ENCODE assay signal across 31 mouse cellular contexts in the genomic region with DNA sequence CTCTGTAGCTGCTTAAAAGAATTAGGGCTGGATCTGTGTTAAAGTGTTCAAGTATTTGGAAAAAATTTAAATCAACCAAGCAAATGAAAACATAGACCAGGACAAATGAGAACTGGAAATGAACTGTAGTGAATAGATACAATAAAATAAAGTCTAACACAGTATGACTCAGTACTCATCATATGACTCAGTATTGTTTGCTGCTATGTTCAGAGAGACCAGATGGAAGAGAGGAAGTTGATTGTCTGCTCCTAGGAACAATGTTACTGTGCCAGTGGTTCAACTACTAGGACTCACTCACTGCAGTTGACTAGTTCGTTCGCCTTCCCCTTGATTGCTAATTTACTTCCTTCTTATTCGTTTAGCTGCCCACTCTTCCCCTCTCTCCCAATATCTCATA.
DNase-seq lines count a peak whose midpoint lies in the region; ATAC-seq and TF ChIP-seq lines count a peak whose summit lies in the region.
"Had no signal": no experiment of that assay in that cellular context is flagged by ENCODE, and none has a peak within 500 bp of the region (broad histone marks: within the 10 kb centered on the region; RNA-seq: fewer than 3 reads in every experiment).

No protein-coding gene starts in this region.

- H3K36me3 ChIP-seq in G1E (replicated peaks) = no peaks in the 10 kb centered on the region
- H3K36me3 ChIP-seq: forebrain, embryonic 10.5 days; hindbrain, embryonic 10.5 days; liver, embryonic 12.5 days; stomach, embryonic 15.5 days had no signal

- no peak for TF ChIP-seq POLR2A in embryonic fibroblast, embryonic 13.5 days (IDR thresholded peaks at IDR 0.05; ENCODE audit: low read depth, low read length)

- no peaks in the 10 kb centered on the region for H3K4me1 ChIP-seq in G1E (ENCODE audit: insufficient read depth, low read depth, low read length)
- no peaks in the 10 kb centered on the region for H3K4me1 ChIP-seq in embryonic fibroblast, embryonic 13.5 days (ENCODE audit: control insufficient read depth, insufficient read depth, low read length)
- H3K4me1 ChIP-seq: embryonic facial prominence, embryonic 12.5 days; forebrain, embryonic 10.5 days; forebrain, embryonic 15.5 days; hindbrain, embryonic 10.5 days; hindbrain, embryonic 15.5 days; kidney, embryonic 15.5 days; limb, embryonic 12.5 days; liver, embryonic 12.5 days; stomach, embryonic 15.5 days had no signal

- no peaks in the 10 kb centered on the region for H3K9me3 ChIP-seq in G1E (replicated peaks)
- H3K9me3 ChIP-seq: embryonic facial prominence, embryonic 12.5 days; forebrain, embryonic 10.5 days; forebrain, embryonic 15.5 days; hindbrain, embryonic 10.5 days; hindbrain, embryonic 15.5 days; kidney, embryonic 15.5 days; limb, embryonic 12.5 days; liver, embryonic 12.5 days; stomach, embryonic 15.5 days had no signal

- peaks cover 3% of the 10 kb centered on the region; the same call in 1 of the 2 replicates for H3K27me3 ChIP-seq in G1E (ENCODE audit: insufficient read depth, low read length)
- H3K27me3 ChIP-seq: embryonic facial prominence, embryonic 12.5 days; forebrain, embryonic 15.5 days; hindbrain, embryonic 15.5 days; kidney, embryonic 15.5 days; limb, embryonic 12.5 days; liver, embryonic 12.5 days; stomach, embryonic 15.5 days had no signal

- 0 out of 2 replicates have a peak overlapping the region, but pooled peaks have one; percentile 52 for H3K27ac ChIP-seq in embryonic fibroblast, embryonic 13.5 days (ENCODE audit: insufficient read depth, low read length)
- H3K27ac ChIP-seq: embryonic facial prominence, embryonic 12.5 days; forebrain, embryonic 10.5 days; forebrain, embryonic 15.5 days; hindbrain, embryonic 10.5 days; hindbrain, embryonic 15.5 days; kidney, embryonic 15.5 days; limb, embryonic 12.5 days; liver, embryonic 12.5 days; stomach, embryonic 15.5 days had no signal

- DNase-seq in layer of hippocampus, adult 9-10 months (ENCODE audit: low spot score) = peak; percentile 12
- no peak for DNase-seq in layer of hippocampus, adult 11-12 months (ENCODE audit: low spot score)
- DNase-seq in 416B (ENCODE audit: low read depth) (peak; percentile 2), G1E (ENCODE audit: low spot score) (no peak)
- DNase-seq in spleen, postnatal 14 days (ENCODE audit: low spot score in 2 of 2) = no peak
- no peak for DNase-seq in kidney, postnatal 4 days
- DNase-seq: adrenal gland, adult 8-10 months; cerebellum, adult 11 months; cerebellum, adult 9-10 months; embryo, embryonic 11 days; heart, postnatal 14 days; kidney, adult 11 months; kidney, postnatal 25 days; liver, postnatal 0 days; lung, postnatal 4 days; midbrain, embryonic 14.5 days; retina, postnatal 1 day; right cerebral cortex, postnatal 14 days; thymus, adult 18-20 months; thymus, postnatal 36 days had no signal

- H3K4me3 ChIP-seq in G1E (ENCODE audit: low read depth, low read length) = no peak overlapping the region
- H3K4me3 ChIP-seq in embryonic fibroblast, embryonic 13.5 days (ENCODE audit: insufficient read depth, low read length) = no peak overlapping the region
- H3K4me3 ChIP-seq: embryonic facial prominence, embryonic 12.5 days; forebrain, embryonic 10.5 days; forebrain, embryonic 15.5 days; hindbrain, embryonic 10.5 days; hindbrain, embryonic 15.5 days; kidney, embryonic 15.5 days; limb, embryonic 12.5 days; liver, embryonic 12.5 days; stomach, embryonic 15.5 days had no signal

- TF ChIP-seq CTCF in G1E (IDR thresholded peaks at IDR 0.05; ENCODE audit: low read depth, low read length) = no peak
- TF ChIP-seq CTCF in embryonic fibroblast, embryonic 13.5 days (IDR thresholded peaks at IDR 0.05; ENCODE audit: borderline replicate concordance, insufficient read depth, low read length) = no peak

- ATAC-seq in G1E (ENCODE audit: extremely low read depth, insufficient number of reproducible peaks, low FRiP score, poor library complexity, severe bottlenecking) = peak; percentile 40
- ATAC-seq: forebrain, embryonic 15.5 days; inflammation-experienced regulatory T-cells, adult 6 months; liver, embryonic 12.5 days; liver, postnatal 0 days had no signal

Comparison
In these comparisons a context has a peak if more than half of its experiments do, and no peak if none do; other contexts are left out.
1. DNase-seq: peak in layer of hippocampus, adult 9-10 months (single experiment) and 416B (single experiment); none in layer of hippocampus, adult 11-12 months (single experiment), G1E (single experiment), spleen, postnatal 14 days (0 of 2) and kidney, postnatal 4 days (0 of 2).